Mouse (Mus musculus): ENCODE results near the gene Gpr35. TPM values are rescaled to one million over a fixed set of nuclear protein-coding genes. Genes with fewer than 3 reads are reported as not detected.

Gpr35 gene
- polyA plus RNA-seq, 1 experiment from 2014 or later, result 0.37 TPM

GRCm38 (mm10) chr1:93018716-93019115 is 68.1 kb downstream of the Gpr35 start:
- Histone ChIP-seq H3K4me1 (replicated peaks) (no peaks in the 10 kb centered on the region), H3K27ac (no peak overlapping the region), H3K36me3 (no peaks in the 10 kb centered on the region), H3K9ac (no peak overlapping the region), H3K27me3 (0 out of 2 replicates have a peak, but pooled peaks cover 3% of the 10 kb centered on the region), H3K4me3 (replicated peaks) (no peak overlapping the region), H3K9me3 (replicated peaks) (no peaks in the 10 kb centered on the region), H3K4me2 (no peak overlapping the region)
- WGBS (ENCODE audit: insufficient replicate concordance), result 64% methylated on average over 10 of the region's 10 CpGs
- no peak for DNase-seq
- no peak for ATAC-seq (ENCODE audit: low read depth)

- WGBS (ENCODE audit: insufficient replicate concordance), result 63% methylated on average over 4 of the region's 4 CpGs
- H3K36me3 ChIP-seq, result no peaks in the 10 kb centered on the region
- no peak for DNase-seq
- no peak overlapping the region for H3K4me2 ChIP-seq
- H3K4me3 ChIP-seq (replicated peaks), result no peak overlapping the region
- no peak for ATAC-seq (ENCODE audit: low read depth)
- H3K9ac ChIP-seq, result no peak overlapping the region
- no peaks in the 10 kb centered on the region for H3K4me1 ChIP-seq (replicated peaks)
- H3K9me3 ChIP-seq (replicated peaks), result no peaks in the 10 kb centered on the region
- H3K27me3 ChIP-seq, result 0 out of 2 replicates have a peak, but pooled peaks cover 3% of the 10 kb centered on the region
- no peak overlapping the region for H3K27ac ChIP-seq
These were observed 69.9 kb downstream of the Gpr35 start for GRCm38 (mm10) chr1:93020602-93021001.

- H3K9me3 ChIP-seq (replicated peaks), result no peaks in the 10 kb centered on the region
- peak; percentile 71 for ATAC-seq (ENCODE audit: low read depth)
- peaks cover 4% of the 10 kb centered on the region; the same call in 1 of the 2 replicates for H3K27me3 ChIP-seq
- H3K27ac ChIP-seq, result no peak overlapping the region
- no peak overlapping the region for H3K4me3 ChIP-seq (replicated peaks)
- WGBS (ENCODE audit: insufficient replicate concordance), result 56% methylated on average over 8 of the region's 8 CpGs
- DNase-seq, result no peak
- no peaks in the 10 kb centered on the region for H3K36me3 ChIP-seq
- H3K9ac ChIP-seq, result no peak overlapping the region
- H3K4me1 ChIP-seq (replicated peaks), result peaks cover 4% of the 10 kb centered on the region; the same call in 1 of the 2 replicates
- no peak overlapping the region for H3K4me2 ChIP-seq
These were observed 75.9 kb downstream of the Gpr35 start for GRCm38 (mm10) chr1:93026600-93026999.

- DNase-seq (no peak), ATAC-seq (ENCODE audit: low read depth) (no peak)
- Histone ChIP-seq H3K9ac (no peak overlapping the region), H3K4me1 (replicated peaks) (peaks cover 25% of the 10 kb centered on the region), H3K36me3 (no peaks in the 10 kb centered on the region), H3K9me3 (replicated peaks) (no peaks in the 10 kb centered on the region), H3K27me3 (peaks cover 4% of the 10 kb centered on the region; the same call in 1 of the 2 replicates), H3K4me3 (replicated peaks) (no peak overlapping the region), H3K27ac (no peak overlapping the region), H3K4me2 (no peak overlapping the region)
- whole genome bisulfite sequencing (ENCODE audit: insufficient replicate concordance), result 82% methylated on average over 10 of the region's 10 CpGs
These were observed 78.7 kb downstream of the Gpr35 start for GRCm38 (mm10) chr1:93029387-93029786.

GRCm38 (mm10) chr1:93030060-93030459 is 79.4 kb downstream of the Gpr35 start:
- DNase-seq, result no peak
- ATAC-seq (ENCODE audit: low read depth), result no peak
- Histone ChIP-seq H3K27ac (no peak overlapping the region), H3K36me3 (no peaks in the 10 kb centered on the region), H3K4me2 (no peak overlapping the region), H3K27me3 (peaks cover 4% of the 10 kb centered on the region; the same call in 1 of the 2 replicates), H3K9ac (no peak overlapping the region), H3K4me1 (replicated peaks) (peaks cover 32% of the 10 kb centered on the region), H3K4me3 (replicated peaks) (no peak overlapping the region), H3K9me3 (replicated peaks) (no peaks in the 10 kb centered on the region)
- WGBS (ENCODE audit: insufficient replicate concordance), result 51% methylated on average over 2 of the region's 2 CpGs

GRCm38 (mm10) chr1:93031199-93031598 is 80.5 kb downstream of the Gpr35 start:
- Histone ChIP-seq H3K4me1 (replicated peaks) (peaks cover 38% of the 10 kb centered on the region), H3K9ac (no peak overlapping the region), H3K4me2 (no peak overlapping the region), H3K9me3 (replicated peaks) (no peaks in the 10 kb centered on the region), H3K36me3 (no peaks in the 10 kb centered on the region), H3K4me3 (replicated peaks) (no peak overlapping the region), H3K27me3 (no peaks in the 10 kb centered on the region), H3K27ac (no peak overlapping the region)
- 48% methylated on average over 3 of the region's 3 CpGs for WGBS (ENCODE audit: insufficient replicate concordance)
- DNase-seq, result no peak
- no peak for ATAC-seq (ENCODE audit: low read depth)

GRCm38 (mm10) chr1:93033989-93034388 is 83.3 kb downstream of the Gpr35 start:
- DNase-seq, result peak; percentile 85
- no peaks in the 10 kb centered on the region for H3K27me3 ChIP-seq
- no peak overlapping the region; the same call in 1 of the 2 replicates for H3K4me3 ChIP-seq (replicated peaks)
- WGBS (ENCODE audit: insufficient replicate concordance), result 23% methylated on average over 8 of the region's 8 CpGs
- peak overlapping the region; percentile 48 for H3K4me2 ChIP-seq
- peak overlapping the region; percentile 80; the same call in 1 of the 2 replicates for H3K27ac ChIP-seq
- no peaks in the 10 kb centered on the region; the same call in 1 of the 2 replicates for H3K9me3 ChIP-seq (replicated peaks)
- H3K9ac ChIP-seq, result peak overlapping the region; percentile 55; the same call in 1 of the 2 replicates
- peaks cover 34% of the 10 kb centered on the region for H3K4me1 ChIP-seq (replicated peaks)
- H3K36me3 ChIP-seq, result no peaks in the 10 kb centered on the region
- ATAC-seq (ENCODE audit: low read depth), result peak; percentile 98

GRCm38 (mm10) chr1:93035981-93036380 is 85.3 kb downstream of the Gpr35 start:
- no peak overlapping the region for H3K27ac ChIP-seq
- no peak for ATAC-seq (ENCODE audit: low read depth)
- no peak overlapping the region for H3K4me3 ChIP-seq (replicated peaks)
- no peaks in the 10 kb centered on the region; the same call in 1 of the 2 replicates for H3K9me3 ChIP-seq (replicated peaks)
- no peak for DNase-seq
- H3K4me1 ChIP-seq (replicated peaks), result peaks cover 34% of the 10 kb centered on the region
- no peaks in the 10 kb centered on the region for H3K36me3 ChIP-seq
- no peak overlapping the region for H3K4me2 ChIP-seq
- WGBS (ENCODE audit: insufficient replicate concordance), result 60% methylated on average over 4 of the region's 4 CpGs
- no peaks in the 10 kb centered on the region for H3K27me3 ChIP-seq
- no peak overlapping the region for H3K9ac ChIP-seq

Other genes with a start within 250 kb of the Gpr35 start
- gene Gpc1, start 119.2 kb upstream of the Gpr35 start, polyA plus RNA-seq (2015; fragmentation: Nextera tagmentation; extraction: Ambion mirVana), result 2.7 TPM in 2 replicates
- 0.09 TPM in 1 of 2 replicates, not detected in the other for gene Ankmy1, start 48.0 kb upstream of the Gpr35 start, polyA plus RNA-seq (2015; fragmentation: Nextera tagmentation; extraction: Ambion mirVana)
- 6.7 and 7.5 TPM in 2 replicates for gene Dusp28, start 43.9 kb upstream of the Gpr35 start, polyA plus RNA-seq (2015; fragmentation: Nextera tagmentation; extraction: Ambion mirVana)
- 12.3 and 13.1 TPM in 2 replicates for gene Rnpepl1, start 40.1 kb upstream of the Gpr35 start, polyA plus RNA-seq (2015; fragmentation: Nextera tagmentation; extraction: Ambion mirVana)
- gene Capn10, start 16.5 kb upstream of the Gpr35 start, polyA plus RNA-seq (2015; fragmentation: Nextera tagmentation; extraction: Ambion mirVana), result 10.1 and 10.9 TPM in 2 replicates
- not detected in 2 replicates for gene Aqp12, start 55.5 kb downstream of the Gpr35 start, polyA plus RNA-seq (2015; fragmentation: Nextera tagmentation; extraction: Ambion mirVana)
- gene Kif1a, start 151.1 kb downstream of the Gpr35 start, polyA plus RNA-seq (2015; fragmentation: Nextera tagmentation; extraction: Ambion mirVana), result 0.35 and 0.61 TPM in 2 replicates
- gene Agxt, start 184.4 kb downstream of the Gpr35 start, polyA plus RNA-seq (2015; fragmentation: Nextera tagmentation; extraction: Ambion mirVana), result 4.3 and 4.7 TPM in 2 replicates
- gene 2310007B03Rik, start 210.1 kb downstream of the Gpr35 start, polyA plus RNA-seq (2015; fragmentation: Nextera tagmentation; extraction: Ambion mirVana), result 0.09 and 0.10 TPM in 2 replicates
- gene Crocc2, start 217.9 kb downstream of the Gpr35 start, polyA plus RNA-seq (2015; fragmentation: Nextera tagmentation; extraction: Ambion mirVana), result not detected in 2 replicates